Mouse (Mus musculus): ENCODE results near the gene Parp2.
"Not testable (repeated sequence)": the region's sequence is repeated elsewhere in the genome, so short reads cannot be mapped to it uniquely, and the experiment has no call there.

Gene Parp2

DNA sequence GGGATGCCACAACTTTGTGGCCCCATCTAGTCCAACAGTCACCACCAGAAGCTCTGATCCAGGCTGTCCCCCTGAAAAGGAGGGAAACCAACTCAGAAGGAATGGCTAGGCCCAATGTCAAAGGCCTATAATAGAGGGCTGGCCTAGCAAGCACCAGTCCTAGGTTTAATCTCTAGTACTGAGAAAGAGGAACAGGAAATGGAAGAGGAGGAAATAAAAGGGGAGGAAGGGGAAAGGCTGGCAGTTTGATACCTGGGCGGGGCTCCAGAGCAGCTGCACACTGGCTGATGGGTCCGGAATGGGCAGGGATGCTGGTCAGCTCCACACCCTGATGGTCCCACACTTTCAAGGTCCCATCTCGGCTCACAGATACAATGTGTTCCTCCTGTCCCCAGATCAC lies 22.2 kb downstream of the Parp2 start:
- no peak for DNase-seq (ENCODE audit: low spot score)

DNA sequence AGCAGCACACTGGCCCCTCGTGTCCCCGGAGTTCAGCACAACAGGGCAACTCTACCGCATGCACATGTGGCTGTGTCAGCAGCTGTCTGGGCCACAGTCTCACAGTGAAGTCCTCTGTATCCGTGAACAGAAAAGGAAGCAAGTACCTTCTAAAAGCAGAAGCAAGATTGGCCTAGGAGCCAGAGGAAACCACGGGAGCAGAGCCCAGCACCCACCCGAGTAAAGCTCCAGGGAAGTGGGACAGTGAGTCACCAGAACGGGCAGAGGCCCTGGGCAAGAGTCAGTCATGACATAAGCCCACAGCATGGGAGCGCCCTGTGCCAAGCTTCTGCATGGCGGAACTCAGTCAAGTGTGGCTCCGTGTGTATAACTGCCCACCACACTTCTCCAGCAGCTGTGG lies 26.3 kb downstream of the Parp2 start:
- peak; percentile 39 for DNase-seq (ENCODE audit: low spot score)

- DNase-seq (ENCODE audit: low spot score): peak; percentile 12
Observed at GRCm38 (mm10) chr14:50834435-50834834, 26.8 kb downstream of the Parp2 start.

DNA sequence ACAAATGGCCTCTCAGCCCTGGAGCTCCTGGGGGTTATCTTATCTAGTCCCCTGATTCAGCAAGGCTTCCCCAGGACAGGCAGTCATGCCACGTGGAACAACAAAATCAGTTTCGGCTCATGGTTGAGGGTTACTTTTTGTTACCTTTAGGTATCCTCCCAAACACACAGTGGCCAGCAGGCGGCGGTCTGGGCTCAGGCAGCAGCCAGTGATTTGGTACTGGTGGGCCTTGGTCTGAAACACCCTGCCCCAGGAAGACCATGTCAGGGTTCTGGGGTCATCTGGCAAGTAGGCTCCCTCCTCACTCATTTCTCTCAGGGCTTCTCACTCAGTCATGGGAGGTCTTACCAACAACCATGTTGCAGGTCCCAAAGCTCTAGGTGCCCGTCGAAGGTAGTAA lies 29.6 kb downstream of the Parp2 start:
- DNase-seq (ENCODE audit: low spot score): no peak

DNA sequence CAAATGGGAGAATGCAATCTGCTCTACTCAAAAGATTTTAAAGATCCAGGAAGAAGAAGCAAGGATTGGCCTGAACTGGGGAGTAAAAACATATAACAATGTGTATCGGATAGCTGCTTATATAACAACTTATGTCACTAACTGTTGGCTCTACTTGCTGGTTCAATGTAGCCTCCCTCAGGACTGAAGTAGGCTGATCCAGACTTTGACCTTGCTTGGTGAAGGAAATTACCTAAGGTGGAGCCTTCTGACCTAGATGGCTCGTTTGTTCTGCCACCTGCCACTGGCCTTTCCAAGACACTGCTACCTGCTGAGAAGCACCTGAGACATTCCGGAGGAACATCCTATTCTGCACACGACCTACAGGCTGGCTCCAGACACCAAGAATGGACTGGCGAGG lies 48.1 kb downstream of the Parp2 start:
- no peak for DNase-seq (ENCODE audit: low spot score)

- no peak for DNase-seq (ENCODE audit: low spot score)
Observed at GRCm38 (mm10) chr14:50862641-50863040, 55.0 kb downstream of the Parp2 start.

- DNase-seq (ENCODE audit: low spot score): not testable (repeated sequence)
Observed at GRCm38 (mm10) chr14:50865005-50865404, 57.4 kb downstream of the Parp2 start.

DNA sequence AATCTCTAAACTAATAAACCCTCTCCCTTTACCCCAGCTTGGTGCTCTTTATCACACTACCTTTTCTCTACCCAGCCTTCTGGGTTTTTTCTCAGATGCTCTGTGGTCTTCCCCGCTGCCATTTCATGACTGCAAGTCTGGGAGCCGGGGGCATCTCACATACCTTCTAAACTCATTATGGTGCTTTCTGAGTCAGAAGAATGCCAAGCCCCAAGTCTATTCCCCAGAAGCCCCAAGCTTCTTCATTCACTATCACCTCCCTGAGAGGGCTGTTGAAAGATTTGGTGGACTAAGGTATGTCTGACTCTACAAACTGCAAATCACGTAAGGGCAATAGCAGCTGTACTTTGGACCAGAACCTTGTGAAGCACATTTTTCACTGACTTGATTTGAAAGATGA lies 59.3 kb downstream of the Parp2 start:
- DNase-seq (ENCODE audit: low spot score): no peak

DNA sequence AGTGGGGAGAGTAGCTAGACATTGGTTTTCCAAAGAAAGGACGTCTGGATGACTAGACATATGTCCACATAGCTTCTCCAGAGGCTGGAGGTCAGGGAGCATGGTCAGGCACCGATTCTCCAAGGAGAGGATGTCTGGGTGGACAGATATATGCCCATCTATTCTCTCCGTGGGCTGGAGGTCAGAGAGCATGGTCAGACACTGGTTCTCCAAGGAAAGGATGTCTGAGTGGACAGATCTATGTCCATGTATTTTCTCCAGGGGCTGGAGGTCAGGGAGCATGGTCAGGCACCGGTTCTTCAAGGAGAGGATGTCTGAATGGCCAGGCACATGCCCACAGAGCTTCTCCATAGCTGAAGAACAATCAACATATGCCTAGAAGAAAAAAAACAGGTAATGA lies 60.6 kb downstream of the Parp2 start:
- DNase-seq (ENCODE audit: low spot score): no peak

DNA sequence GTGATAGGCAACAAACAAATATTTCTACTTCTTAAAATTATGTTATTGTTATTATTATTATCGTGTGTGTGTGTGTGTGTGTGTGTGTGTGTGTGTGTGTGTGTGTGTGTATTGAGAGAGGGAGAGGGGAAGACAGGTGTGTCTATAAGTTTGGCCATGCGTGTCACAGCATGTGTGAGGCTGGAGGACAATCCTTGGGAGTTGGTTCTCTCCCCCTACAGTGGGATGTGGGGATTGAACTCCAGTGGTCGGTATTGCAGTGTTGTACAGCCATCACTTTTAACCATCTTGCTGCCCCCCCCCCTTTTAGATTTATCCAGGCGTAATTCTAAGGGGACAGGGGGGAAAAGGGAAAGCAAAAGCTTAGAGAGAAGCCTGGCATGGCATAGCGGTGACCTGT lies 61.0 kb downstream of the Parp2 start:
- DNase-seq (ENCODE audit: low spot score): no peak

DNA sequence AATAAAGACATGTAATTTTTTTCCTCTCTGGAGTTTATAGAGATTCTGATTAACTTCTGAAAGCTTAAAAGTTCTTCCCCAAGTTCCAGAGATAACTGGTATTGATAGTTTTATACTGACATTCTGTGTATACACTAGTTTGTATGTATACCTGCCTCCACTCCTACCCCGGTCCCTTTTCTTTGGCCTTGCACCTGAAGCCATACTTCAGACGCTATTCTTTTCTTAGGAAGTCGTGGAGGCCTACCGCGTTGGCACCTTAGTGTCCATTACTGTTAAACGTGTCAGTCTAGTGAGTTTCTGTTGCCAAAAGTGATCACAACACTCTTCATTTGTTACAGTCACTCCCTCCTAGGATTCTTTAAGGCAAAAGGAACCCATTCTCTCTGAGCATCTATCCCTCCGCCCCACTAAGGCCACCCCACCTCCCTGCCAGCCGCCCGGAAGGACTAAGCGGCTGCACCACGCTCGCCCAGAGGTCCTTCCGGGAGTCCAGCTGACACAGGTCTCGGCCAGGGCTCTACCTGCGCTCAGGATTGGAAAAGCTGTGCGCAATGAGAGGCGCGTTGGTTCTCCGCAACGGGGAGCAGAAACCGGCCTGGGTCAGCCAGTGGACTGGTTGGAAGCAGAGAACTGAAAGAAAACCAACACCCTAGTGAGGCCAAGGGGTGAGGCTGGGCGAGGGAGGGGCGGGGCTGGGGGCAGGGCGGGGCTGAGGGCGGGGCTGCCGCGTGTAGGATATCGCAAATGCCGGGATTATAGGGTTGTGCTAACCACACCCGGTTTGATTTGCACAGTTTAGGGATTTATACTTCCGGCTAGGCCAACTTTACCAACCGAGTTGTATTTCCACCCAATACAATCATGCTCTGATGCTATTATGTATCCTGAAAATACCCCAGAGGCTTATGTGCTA lies 62.5 kb downstream of the Parp2 start, which contains the start of gene Tep1:
Gene Tep1 (minus strand): TSS at position 672 of the 916 bp plus-strand sequence.
- peak; percentile 65 for DNase-seq (ENCODE audit: low spot score)

GRCm38 (mm10) chr14:50870805-50871143 lies 63.1 kb downstream of the Parp2 start:
- peak; percentile 44 for DNase-seq (ENCODE audit: low spot score)
